Mouse (Mus musculus) ovary, adult 18-20 months (tissue): ENCODE measurements around the gene Adcy1.
"Not testable (repeated sequence)": the region's sequence is repeated elsewhere in the genome, so short reads cannot be mapped to it uniquely, and the experiment has no call there.

ENCODE experiments used
- DNase-seq: peaks from one replicate; pipeline ENCODE4 v3.0.0; 2022; ENCODE audit warnings: low spot score, mixed read lengths

Adcy1 gene

DNA sequence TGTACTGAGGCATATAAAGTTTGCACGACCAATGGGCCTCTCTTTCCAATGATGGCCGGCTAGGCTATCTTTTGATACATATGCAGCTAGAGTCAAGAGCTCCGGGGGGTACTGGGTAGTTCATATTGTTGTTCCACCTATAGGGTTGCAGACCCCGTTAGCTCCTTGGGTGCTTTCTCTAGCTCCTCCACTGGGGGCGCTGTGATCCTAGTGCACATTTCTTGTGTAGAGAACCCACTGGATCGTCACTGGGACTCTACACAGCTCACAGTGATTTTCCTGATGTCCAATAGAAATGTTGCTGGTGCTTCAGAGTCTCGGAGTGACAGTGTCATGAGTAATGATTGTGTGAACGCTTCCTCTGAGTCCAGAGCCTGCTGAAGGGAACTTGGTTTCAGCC, 158.5 kb downstream of the Adcy1 start:
- not testable (repeated sequence) for DNase-seq

DNA sequence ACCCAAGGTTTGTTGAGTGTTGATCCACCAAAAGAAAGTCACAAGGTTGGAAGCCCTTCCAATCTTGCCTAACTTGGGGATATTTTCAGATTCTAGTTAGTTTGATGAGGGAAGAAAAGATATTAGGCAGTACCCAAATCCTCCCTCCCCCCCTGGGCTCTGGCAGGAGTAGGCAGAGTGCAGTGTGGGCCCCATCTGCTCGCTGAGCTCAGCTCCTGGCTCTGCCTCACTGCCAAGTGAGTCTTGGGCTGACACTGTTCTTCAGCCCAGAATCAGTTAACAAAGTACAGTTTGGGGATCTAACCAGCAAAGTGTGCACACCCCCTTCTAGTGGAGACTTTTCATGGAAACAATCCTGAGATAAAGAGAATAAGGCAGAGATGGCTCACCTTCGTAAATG, 162.9 kb downstream of the Adcy1 start:
- no peak for DNase-seq

DNA sequence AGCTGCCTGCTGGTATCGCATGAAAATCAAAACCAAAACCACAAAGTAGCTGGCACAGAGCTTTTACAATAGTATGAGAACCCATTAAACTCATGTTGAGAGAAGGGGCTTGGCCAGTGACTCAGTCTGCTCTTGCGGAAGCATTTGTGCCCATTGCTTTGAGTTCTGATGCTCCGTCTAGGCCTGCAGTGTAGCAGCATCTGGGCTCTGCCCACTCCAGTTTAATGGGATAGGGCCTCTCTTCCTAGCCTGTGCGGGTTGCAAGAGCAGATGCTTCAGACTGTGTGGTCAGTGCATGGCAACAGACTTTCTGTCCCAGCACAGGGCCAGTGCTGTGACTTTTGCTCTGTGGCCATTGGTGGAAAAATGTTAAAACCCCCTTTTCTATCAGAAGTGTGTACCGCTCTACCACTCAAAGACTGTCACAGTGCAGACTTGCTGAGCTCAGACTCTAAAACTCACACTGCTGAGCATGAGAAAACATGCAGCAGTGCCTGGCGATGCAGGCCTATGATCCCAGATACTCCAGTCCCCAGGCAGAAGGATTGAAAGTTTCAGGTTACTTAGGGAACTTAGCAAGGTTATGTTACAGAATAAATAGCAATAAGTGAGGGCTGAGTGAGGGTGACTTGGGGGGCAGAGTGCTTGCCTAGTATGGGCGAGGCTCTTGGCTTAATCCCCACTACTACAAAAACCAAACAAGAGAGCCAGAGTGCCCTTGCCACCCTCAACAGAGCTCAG, 163.7 kb downstream of the Adcy1 start:
- DNase-seq: no peak

DNA sequence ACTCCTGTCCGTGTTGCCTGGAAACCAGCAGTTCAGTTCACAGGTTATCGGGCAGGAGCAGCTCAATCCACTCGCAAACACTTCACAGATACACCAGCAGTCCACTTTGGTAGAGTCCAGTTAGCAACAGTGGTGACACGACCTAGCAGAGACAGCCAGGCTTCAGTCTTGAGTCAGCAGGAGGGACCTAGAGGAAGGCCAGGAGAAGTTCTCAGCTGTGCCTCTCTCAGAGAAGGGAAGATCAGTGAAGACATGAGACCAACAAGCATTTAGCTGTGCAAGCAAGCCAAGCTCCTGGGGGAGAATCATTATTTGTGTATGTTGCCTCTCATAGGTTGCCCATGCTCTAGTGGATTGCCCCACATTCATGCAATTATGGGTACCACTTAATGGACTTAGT, 164.8 kb downstream of the Adcy1 start:
- no peak for DNase-seq
